Mouse (Mus musculus) cerebellum, postnatal 4 days (tissue): ENCODE measurements around the gene Pde8b.

ENCODE experiments used
- DNase-seq, 2 experiments: peaks; one replicate each; pipeline ENCODE4 v3.0.0; 2022; ENCODE audit warnings: low spot score in 2 of 2, mixed read lengths in 1 of 2

Gene Pde8b

GRCm38 (mm10) chr13:95020216-95020615 lies 229.9 kb downstream of the Pde8b start:
- no peak for DNase-seq

- no peak for DNase-seq
Measured at GRCm38 (mm10) chr13:95019345-95019744, 230.8 kb downstream of the Pde8b start.

GRCm38 (mm10) chr13:95017916-95018315 lies 232.2 kb downstream of the Pde8b start:
- peak; percentile 67 to 82 for DNase-seq

- no peak for DNase-seq
Measured at GRCm38 (mm10) chr13:95017278-95017677, 232.9 kb downstream of the Pde8b start.

- DNase-seq = no peak
Measured at GRCm38 (mm10) chr13:95011546-95012257, 238.4 kb downstream of the Pde8b start.

- no peak for DNase-seq
Measured at GRCm38 (mm10) chr13:95009261-95009660, 240.9 kb downstream of the Pde8b start.

GRCm38 (mm10) chr13:95007281-95007680 lies 242.9 kb downstream of the Pde8b start:
- no peak for DNase-seq

- no peak for DNase-seq
Measured at GRCm38 (mm10) chr13:94990516-94990915, 259.6 kb downstream of the Pde8b start.

GRCm38 (mm10) chr13:94979081-94979480 lies 271.1 kb downstream of the Pde8b start:
- DNase-seq = no peak

- peak; percentile 85 to 95 for DNase-seq
Measured at GRCm38 (mm10) chr13:94976219-94977186, 273.6 kb downstream of the Pde8b start, which contains the start of gene Wdr41. TSS of gene Wdr41 (plus strand) at chr13:94976344.

- no peak for DNase-seq
Measured at GRCm38 (mm10) chr13:94975828-94976218, 274.3 kb downstream of the Pde8b start.
